Mouse (Mus musculus): ENCODE results near the gene Rdh9. TPM values are rescaled to one million over a fixed set of nuclear protein-coding genes. Genes with fewer than 3 reads are reported as not detected.
"Not testable (repeated sequence)": the region's sequence is repeated elsewhere in the genome, so short reads cannot be mapped to it uniquely, and the experiment has no call there.

Rdh9 gene
- polyA plus RNA-seq, 1 experiment from 2014 or later, result not detected

GRCm38 (mm10) chr10:127782321-127782720, 6.1 kb downstream of the Rdh9 start:
- not testable (repeated sequence) for H3K4me3 ChIP-seq (ENCODE audit: low read length); H3K9me3 ChIP-seq (ENCODE audit: control insufficient read depth, low read length); H3K4me1 ChIP-seq (ENCODE audit: control insufficient read depth, insufficient read depth, low read length); H3K4me2 ChIP-seq (ENCODE audit: low read depth, low read length); H3K9ac ChIP-seq (ENCODE audit: low read depth, low read length); H3K27ac ChIP-seq (ENCODE audit: low read length); H3K36me3 ChIP-seq (ENCODE audit: control insufficient read depth, insufficient read depth, low read length); H3K27me3 ChIP-seq (replicated peaks; ENCODE audit: control insufficient read depth, insufficient read depth, low read length); ATAC-seq
- WGBS, result 98% methylated on average over 17 of the region's 17 CpGs

- H3K4me3 ChIP-seq (ENCODE audit: low read length); H3K9ac ChIP-seq (ENCODE audit: low read depth, low read length); H3K36me3 ChIP-seq (ENCODE audit: control insufficient read depth, insufficient read depth, low read length); H3K27ac ChIP-seq (ENCODE audit: low read length); H3K27me3 ChIP-seq (replicated peaks; ENCODE audit: control insufficient read depth, insufficient read depth, low read length); H3K9me3 ChIP-seq (ENCODE audit: control insufficient read depth, low read length); ATAC-seq; H3K4me1 ChIP-seq (ENCODE audit: control insufficient read depth, insufficient read depth, low read length); H3K4me2 ChIP-seq (ENCODE audit: low read depth, low read length): not testable (repeated sequence)
- 85% methylated on average over 1 of the region's 1 CpGs for WGBS
These were observed 9.2 kb downstream of the Rdh9 start for GRCm38 (mm10) chr10:127785411-127785810.

GRCm38 (mm10) chr10:127799295-127799694, 23.1 kb downstream of the Rdh9 start:
- no peak overlapping the region for H3K4me2 ChIP-seq (ENCODE audit: low read depth, low read length)
- no peak overlapping the region for H3K27ac ChIP-seq (ENCODE audit: low read length)
- H3K27me3 ChIP-seq (replicated peaks; ENCODE audit: control insufficient read depth, insufficient read depth, low read length), result no peaks in the 10 kb centered on the region
- no peaks in the 10 kb centered on the region for H3K36me3 ChIP-seq (ENCODE audit: control insufficient read depth, insufficient read depth, low read length)
- no peak overlapping the region for H3K4me3 ChIP-seq (ENCODE audit: low read length)
- H3K4me1 ChIP-seq (ENCODE audit: control insufficient read depth, insufficient read depth, low read length), result no peaks in the 10 kb centered on the region
- H3K9me3 ChIP-seq (ENCODE audit: control insufficient read depth, low read length), result no peaks in the 10 kb centered on the region
- no peak overlapping the region for H3K9ac ChIP-seq (ENCODE audit: low read depth, low read length)
- ATAC-seq, result no peak
- WGBS, result 65% methylated on average over 1 of the region's 1 CpGs

- WGBS, result 87% methylated on average over 6 of the region's 6 CpGs
- no peak for ATAC-seq
These were observed 24.7 kb downstream of the Rdh9 start, which contains the start of gene Rdh16 for GRCm38 (mm10) chr10:127800891-127801290. TSS of gene Rdh16 (plus strand) at chr10:127801152.

GRCm38 (mm10) chr10:127801612-127802011, 25.4 kb downstream of the Rdh9 start:
- H3K27me3 ChIP-seq (replicated peaks; ENCODE audit: control insufficient read depth, insufficient read depth, low read length), result no peaks in the 10 kb centered on the region
- no peak overlapping the region for H3K4me2 ChIP-seq (ENCODE audit: low read depth, low read length)
- H3K9me3 ChIP-seq (ENCODE audit: control insufficient read depth, low read length), result no peaks in the 10 kb centered on the region
- no peaks in the 10 kb centered on the region for H3K36me3 ChIP-seq (ENCODE audit: control insufficient read depth, insufficient read depth, low read length)
- no peak overlapping the region for H3K27ac ChIP-seq (ENCODE audit: low read length)
- no peaks in the 10 kb centered on the region for H3K4me1 ChIP-seq (ENCODE audit: control insufficient read depth, insufficient read depth, low read length)
- 89% methylated on average over 2 of the region's 2 CpGs for WGBS
- no peak overlapping the region for H3K9ac ChIP-seq (ENCODE audit: low read depth, low read length)
- no peak overlapping the region for H3K4me3 ChIP-seq (ENCODE audit: low read length)
- ATAC-seq, result no peak

More at GRCm38 (mm10) chr10:127800891-127801290, 24.7 kb downstream of the Rdh9 start, which contains the start of gene Rdh16:
- H3K4me3 ChIP-seq (ENCODE audit: low read length), result no peak within 1 kb of the TSS
- H3K9me3 ChIP-seq (ENCODE audit: control insufficient read depth, low read length), result no peaks in the 10 kb centered on the region
- no peak within 1 kb of the TSS for H3K9ac ChIP-seq (ENCODE audit: low read depth, low read length)
- H3K4me1 ChIP-seq (ENCODE audit: control insufficient read depth, insufficient read depth, low read length), result no peaks in the 10 kb centered on the region
- no peak within 1 kb of the TSS for H3K27ac ChIP-seq (ENCODE audit: low read length)
- H3K36me3 ChIP-seq (ENCODE audit: control insufficient read depth, insufficient read depth, low read length), result no peaks in the 10 kb centered on the region
- H3K4me2 ChIP-seq (ENCODE audit: low read depth, low read length), result no peak within 1 kb of the TSS
- H3K27me3 ChIP-seq (replicated peaks; ENCODE audit: control insufficient read depth, insufficient read depth, low read length), result no peaks in the 10 kb centered on the region

- no peaks in the 10 kb centered on the region for H3K36me3 ChIP-seq (ENCODE audit: control insufficient read depth, insufficient read depth, low read length)
- no peaks in the 10 kb centered on the region for H3K9me3 ChIP-seq (ENCODE audit: control insufficient read depth, low read length)
- H3K9ac ChIP-seq (ENCODE audit: low read depth, low read length), result no peak overlapping the region
- H3K27me3 ChIP-seq (replicated peaks; ENCODE audit: control insufficient read depth, insufficient read depth, low read length), result no peaks in the 10 kb centered on the region
- H3K4me3 ChIP-seq (ENCODE audit: low read length), result no peak overlapping the region
- WGBS, result 80% methylated on average over 5 of the region's 5 CpGs
- no peak overlapping the region for H3K27ac ChIP-seq (ENCODE audit: low read length)
- H3K4me2 ChIP-seq (ENCODE audit: low read depth, low read length), result no peak overlapping the region
- no peak for ATAC-seq
- H3K4me1 ChIP-seq (ENCODE audit: control insufficient read depth, insufficient read depth, low read length), result no peaks in the 10 kb centered on the region
These were observed 26.1 kb downstream of the Rdh9 start for GRCm38 (mm10) chr10:127802236-127802635.

- no peak overlapping the region for H3K4me2 ChIP-seq (ENCODE audit: low read depth, low read length)
- no peak for ATAC-seq
- 62% methylated on average over 7 of the region's 7 CpGs for WGBS
These were observed 28.2 kb downstream of the Rdh9 start for GRCm38 (mm10) chr10:127804416-127804815.

GRCm38 (mm10) chr10:127815888-127816287, 39.7 kb downstream of the Rdh9 start:
- no peak for ATAC-seq
- Histone ChIP-seq H3K4me1 (ENCODE audit: control insufficient read depth, insufficient read depth, low read length) (no peaks in the 10 kb centered on the region), H3K9ac (ENCODE audit: low read depth, low read length) (no peak overlapping the region), H3K9me3 (ENCODE audit: control insufficient read depth, low read length) (peaks cover 2% of the 10 kb centered on the region; the same call in 1 of the 2 replicates), H3K27ac (ENCODE audit: low read length) (no peak overlapping the region), H3K27me3 (replicated peaks; ENCODE audit: control insufficient read depth, insufficient read depth, low read length) (no peaks in the 10 kb centered on the region), H3K4me2 (ENCODE audit: low read depth, low read length) (no peak overlapping the region), H3K4me3 (ENCODE audit: low read length) (no peak overlapping the region), H3K36me3 (ENCODE audit: control insufficient read depth, insufficient read depth, low read length) (no peaks in the 10 kb centered on the region)

More at GRCm38 (mm10) chr10:127804416-127804815, 28.2 kb downstream of the Rdh9 start:
- no peaks in the 10 kb centered on the region for H3K4me1 ChIP-seq (ENCODE audit: control insufficient read depth, insufficient read depth, low read length)
- H3K9me3 ChIP-seq (ENCODE audit: control insufficient read depth, low read length), result no peaks in the 10 kb centered on the region
- no peaks in the 10 kb centered on the region for H3K36me3 ChIP-seq (ENCODE audit: control insufficient read depth, insufficient read depth, low read length)
- H3K4me3 ChIP-seq (ENCODE audit: low read length), result no peak overlapping the region
- H3K9ac ChIP-seq (ENCODE audit: low read depth, low read length), result no peak overlapping the region
- no peak overlapping the region for H3K27ac ChIP-seq (ENCODE audit: low read length)
- no peaks in the 10 kb centered on the region for H3K27me3 ChIP-seq (replicated peaks; ENCODE audit: control insufficient read depth, insufficient read depth, low read length)

GRCm38 (mm10) chr10:127817268-127817910, 41.2 kb downstream of the Rdh9 start:
- H3K27ac ChIP-seq (ENCODE audit: low read length); H3K9me3 ChIP-seq (ENCODE audit: control insufficient read depth, low read length); H3K27me3 ChIP-seq (replicated peaks; ENCODE audit: control insufficient read depth, insufficient read depth, low read length); H3K4me2 ChIP-seq (ENCODE audit: low read depth, low read length); H3K9ac ChIP-seq (ENCODE audit: low read depth, low read length); H3K36me3 ChIP-seq (ENCODE audit: control insufficient read depth, insufficient read depth, low read length); H3K4me3 ChIP-seq (ENCODE audit: low read length); ATAC-seq; H3K4me1 ChIP-seq (ENCODE audit: control insufficient read depth, insufficient read depth, low read length): not testable (repeated sequence)
- WGBS, result 57% methylated on average over 4 of the region's 4 CpGs

GRCm38 (mm10) chr10:127821806-127822205, 45.6 kb downstream of the Rdh9 start:
- not testable (repeated sequence) for H3K4me2 ChIP-seq (ENCODE audit: low read depth, low read length); H3K9ac ChIP-seq (ENCODE audit: low read depth, low read length); H3K4me1 ChIP-seq (ENCODE audit: control insufficient read depth, insufficient read depth, low read length); ATAC-seq; H3K27me3 ChIP-seq (replicated peaks; ENCODE audit: control insufficient read depth, insufficient read depth, low read length); H3K36me3 ChIP-seq (ENCODE audit: control insufficient read depth, insufficient read depth, low read length); H3K4me3 ChIP-seq (ENCODE audit: low read length); H3K27ac ChIP-seq (ENCODE audit: low read length); H3K9me3 ChIP-seq (ENCODE audit: control insufficient read depth, low read length)
- 92% methylated on average over 2 of the region's 2 CpGs for WGBS

Measured in intestine, embryonic 16.5 days (tissue).